Mouse (Mus musculus): ENCODE data around the gene Tmem273. TPM values are rescaled to one million over a fixed set of nuclear protein-coding genes. Genes with fewer than 3 reads are reported as not detected.

Tmem273 gene
- polyA plus RNA-seq (2016; fragmentation: Nextera tagmentation; extraction: Ambion mirVana) = 0.30 and 0.47 TPM in 2 replicates

DNA sequence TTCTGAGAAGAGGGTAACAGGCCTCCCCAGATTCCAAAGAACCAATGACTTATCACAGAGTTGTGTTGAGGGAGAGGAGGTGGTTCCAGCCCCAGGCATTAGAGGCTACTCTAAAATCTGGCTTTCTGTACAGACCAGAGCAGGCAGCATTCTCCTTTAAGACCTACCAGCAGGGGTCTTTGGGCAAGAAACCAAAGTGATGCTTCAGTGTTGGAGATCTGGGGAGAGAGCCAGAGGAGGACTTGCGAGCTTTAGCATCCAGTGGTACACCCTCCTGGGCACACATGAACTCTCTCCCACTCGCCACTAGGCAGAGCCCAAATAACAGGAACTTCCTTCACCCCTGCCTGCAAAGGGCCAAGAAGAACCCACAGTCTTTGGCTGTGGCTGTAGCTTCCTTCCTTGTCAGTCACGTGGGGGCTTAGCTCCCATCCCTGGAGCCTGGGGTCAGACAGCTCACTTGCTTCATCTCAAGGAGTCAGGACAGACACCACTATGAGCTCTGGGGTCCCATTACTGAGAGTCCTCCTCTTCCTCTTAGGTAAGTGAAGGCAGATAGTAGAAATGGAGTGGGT is at the start of gene Tmem273:
Gene Tmem273, plus strand, starts transcription at position 408 of the 575 bp plus-strand sequence.
- Histone ChIP-seq H3K27ac (no peak within 1 kb of the TSS), H3K9ac (no peak within 1 kb of the TSS), H3K4me3 (no peak within 1 kb of the TSS), H3K27me3 (no peaks in the 10 kb centered on the region), H3K4me2 (replicated peaks) (no peak within 1 kb of the TSS), H3K4me1 (no peaks in the 10 kb centered on the region), H3K9me3 (replicated peaks) (no peaks in the 10 kb centered on the region), H3K36me3 (no peaks in the 10 kb centered on the region)
- no peak for ATAC-seq (ENCODE audit: low FRiP score)
- WGBS = 71% methylated on average over 3 of the region's 3 CpGs

DNA sequence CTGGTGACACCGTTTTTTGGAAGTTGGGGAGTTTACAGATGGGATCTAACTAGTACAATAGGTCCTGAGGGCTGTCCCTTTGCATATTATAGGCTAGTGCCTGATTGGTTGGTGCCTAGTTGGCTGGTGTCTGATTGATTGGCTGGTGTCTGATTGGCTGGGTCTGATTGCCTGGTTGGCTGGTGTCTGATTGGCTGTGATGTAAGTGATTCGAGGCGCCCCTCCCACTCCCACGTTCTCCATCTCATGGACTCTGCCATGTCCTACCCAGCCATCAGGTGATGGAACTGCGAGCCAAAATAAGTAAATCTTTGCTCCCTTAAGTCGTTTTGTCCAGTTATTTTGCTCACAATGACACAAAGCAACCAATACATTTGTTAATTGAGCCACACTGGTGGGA is 49.2 kb upstream of the Tmem273 start:
- no peak for ATAC-seq (ENCODE audit: low FRiP score)
- Histone ChIP-seq H3K27me3 (no peaks in the 10 kb centered on the region), H3K4me1 (no peaks in the 10 kb centered on the region), H3K27ac (no peak overlapping the region), H3K36me3 (no peaks in the 10 kb centered on the region), H3K9ac (no peak overlapping the region), H3K4me2 (replicated peaks) (no peak overlapping the region), H3K4me3 (no peak overlapping the region), H3K9me3 (replicated peaks) (peaks cover 10% of the 10 kb centered on the region; the same call in 1 of the 2 replicates)
- WGBS = 89% methylated on average over 6 of the region's 6 CpGs

GRCm38 (mm10) chr14:32738586-32738985 is 47.2 kb upstream of the Tmem273 start:
- no peak overlapping the region for H3K27ac ChIP-seq
- no peaks in the 10 kb centered on the region for H3K4me1 ChIP-seq
- no peaks in the 10 kb centered on the region for H3K36me3 ChIP-seq
- 85% methylated on average over 5 of the region's 5 CpGs for WGBS
- peaks cover 10% of the 10 kb centered on the region; the same call in 1 of the 2 replicates for H3K9me3 ChIP-seq (replicated peaks)
- ATAC-seq (ENCODE audit: low FRiP score) = no peak
- no peak overlapping the region for H3K4me3 ChIP-seq
- no peaks in the 10 kb centered on the region for H3K27me3 ChIP-seq
- H3K4me2 ChIP-seq (replicated peaks) = no peak overlapping the region
- H3K9ac ChIP-seq = no peak overlapping the region

DNA sequence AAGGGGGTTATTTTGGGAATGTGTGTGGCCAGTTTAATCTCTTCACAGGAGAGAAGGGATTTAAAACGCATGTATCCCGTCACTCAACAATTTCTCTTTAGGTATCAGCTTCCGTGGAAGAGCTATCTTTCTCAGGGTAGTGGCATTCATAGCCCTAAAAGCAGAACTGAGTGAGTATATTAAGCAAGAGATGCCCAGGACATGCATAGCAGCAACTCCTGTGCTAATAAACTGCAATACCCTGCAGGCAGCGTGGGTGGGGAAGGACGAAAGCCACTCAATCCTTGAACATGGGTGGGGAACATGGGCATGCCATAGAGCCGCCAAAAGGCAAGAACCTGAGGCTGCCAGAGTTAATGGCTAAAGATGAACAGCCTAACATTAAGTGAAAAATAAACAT is 37.2 kb upstream of the Tmem273 start:
- no peak for ATAC-seq (ENCODE audit: low FRiP score)

GRCm38 (mm10) chr14:32750727-32751126 is 35.0 kb upstream of the Tmem273 start:
- H3K4me2 ChIP-seq (replicated peaks) = no peak overlapping the region
- no peaks in the 10 kb centered on the region for H3K4me1 ChIP-seq
- H3K9me3 ChIP-seq (replicated peaks) = no peaks in the 10 kb centered on the region
- H3K27ac ChIP-seq = no peak overlapping the region
- H3K4me3 ChIP-seq = no peak overlapping the region
- 89% methylated on average over 6 of the region's 6 CpGs for WGBS
- no peaks in the 10 kb centered on the region for H3K36me3 ChIP-seq
- no peak overlapping the region for H3K9ac ChIP-seq
- no peaks in the 10 kb centered on the region for H3K27me3 ChIP-seq
- no peak for ATAC-seq (ENCODE audit: low FRiP score)

More for the DNA sequence above, 37.2 kb upstream of the Tmem273 start:
- no peak overlapping the region for H3K4me3 ChIP-seq
- no peaks in the 10 kb centered on the region for H3K36me3 ChIP-seq
- no peak overlapping the region for H3K27ac ChIP-seq
- H3K9me3 ChIP-seq (replicated peaks) = no peaks in the 10 kb centered on the region
- WGBS = 84% methylated on average over 6 of the region's 6 CpGs
- H3K4me2 ChIP-seq (replicated peaks) = no peak overlapping the region
- no peaks in the 10 kb centered on the region for H3K4me1 ChIP-seq
- H3K9ac ChIP-seq = no peak overlapping the region
- no peaks in the 10 kb centered on the region for H3K27me3 ChIP-seq

- Histone ChIP-seq H3K4me1 (no peaks in the 10 kb centered on the region), H3K4me2 (replicated peaks) (no peak overlapping the region), H3K4me3 (no peak overlapping the region), H3K27ac (no peak overlapping the region), H3K9ac (no peak overlapping the region), H3K27me3 (no peaks in the 10 kb centered on the region), H3K36me3 (no peaks in the 10 kb centered on the region), H3K9me3 (replicated peaks) (no peaks in the 10 kb centered on the region)
- ATAC-seq (ENCODE audit: low FRiP score) = no peak
- WGBS = 71% methylated on average over 1 of the region's 1 CpGs
Measured at GRCm38 (mm10) chr14:32754286-32754685, 31.5 kb upstream of the Tmem273 start.

GRCm38 (mm10) chr14:32762177-32762576 is 23.6 kb upstream of the Tmem273 start:
- Histone ChIP-seq H3K9me3 (replicated peaks) (no peaks in the 10 kb centered on the region), H3K36me3 (no peaks in the 10 kb centered on the region), H3K4me2 (replicated peaks) (no peak overlapping the region), H3K4me1 (no peaks in the 10 kb centered on the region), H3K9ac (no peak overlapping the region), H3K4me3 (no peak overlapping the region), H3K27me3 (no peaks in the 10 kb centered on the region), H3K27ac (no peak overlapping the region)
- WGBS = 82% methylated on average over 1 of the region's 1 CpGs
- no peak for ATAC-seq (ENCODE audit: low FRiP score)

DNA sequence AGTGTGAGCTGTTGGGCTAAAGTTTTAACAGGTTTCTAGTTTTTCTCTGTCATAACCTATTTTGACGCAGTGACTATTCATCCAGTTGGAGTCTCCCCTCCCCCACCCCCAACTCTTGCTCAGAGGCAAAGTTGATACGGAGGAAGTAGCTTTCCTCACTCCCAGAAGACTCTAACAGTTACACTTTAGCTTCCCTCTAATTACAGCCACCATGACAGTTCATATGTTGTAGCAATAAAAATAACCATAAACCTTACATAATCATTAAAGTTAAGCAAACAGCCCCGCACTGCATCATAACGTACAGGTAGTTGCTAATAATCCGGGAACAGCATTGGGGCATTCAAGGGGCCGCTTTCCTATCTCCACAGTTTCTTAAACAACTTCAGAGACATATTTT is 15.2 kb upstream of the Tmem273 start:
- Histone ChIP-seq H3K27ac (no peak overlapping the region), H3K36me3 (no peaks in the 10 kb centered on the region), H3K4me1 (no peaks in the 10 kb centered on the region), H3K27me3 (0 out of 2 replicates have a peak, but pooled peaks cover 3% of the 10 kb centered on the region), H3K4me3 (no peak overlapping the region), H3K9me3 (replicated peaks) (no peaks in the 10 kb centered on the region), H3K4me2 (replicated peaks) (no peak overlapping the region), H3K9ac (no peak overlapping the region)
- 84% methylated on average over 6 of the region's 6 CpGs for WGBS
- no peak for ATAC-seq (ENCODE audit: low FRiP score)

- 0 out of 2 replicates have a peak, but pooled peaks cover 3% of the 10 kb centered on the region for H3K27me3 ChIP-seq
- no peaks in the 10 kb centered on the region for H3K4me1 ChIP-seq
- no peak for ATAC-seq (ENCODE audit: low FRiP score)
- no peak overlapping the region for H3K4me2 ChIP-seq (replicated peaks)
- H3K36me3 ChIP-seq = no peaks in the 10 kb centered on the region
- whole genome bisulfite sequencing = 94% methylated on average over 4 of the region's 4 CpGs
- no peaks in the 10 kb centered on the region for H3K9me3 ChIP-seq (replicated peaks)
- H3K4me3 ChIP-seq = no peak overlapping the region
- no peak overlapping the region for H3K27ac ChIP-seq
- H3K9ac ChIP-seq = no peak overlapping the region
Measured at GRCm38 (mm10) chr14:32772085-32772484, 13.7 kb upstream of the Tmem273 start.

DNA sequence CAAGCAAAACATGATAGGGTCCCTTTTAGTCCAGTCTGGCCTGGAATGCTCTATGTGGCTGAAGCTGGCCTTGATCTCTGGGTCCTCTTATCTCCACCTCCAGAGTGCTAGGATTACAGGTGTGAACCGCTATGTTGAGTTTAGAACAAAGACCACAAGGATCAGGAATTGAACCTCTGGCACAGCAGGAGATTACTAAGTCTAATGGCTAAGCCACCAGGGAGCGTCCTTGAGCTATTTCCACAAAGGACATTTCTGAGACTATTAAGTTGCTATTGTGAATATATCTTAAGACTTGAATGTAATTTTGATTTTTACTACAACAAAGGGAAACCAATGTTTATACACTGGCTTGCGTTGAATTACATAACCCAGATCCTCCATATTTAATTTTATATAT is 13.0 kb upstream of the Tmem273 start:
- Histone ChIP-seq H3K4me1 (no peaks in the 10 kb centered on the region), H3K9me3 (replicated peaks) (no peaks in the 10 kb centered on the region), H3K4me2 (replicated peaks) (no peak overlapping the region), H3K9ac (no peak overlapping the region), H3K27me3 (0 out of 2 replicates have a peak, but pooled peaks cover 3% of the 10 kb centered on the region), H3K4me3 (no peak overlapping the region), H3K27ac (no peak overlapping the region), H3K36me3 (no peaks in the 10 kb centered on the region)
- 66% methylated on average over 3 of the region's 3 CpGs for WGBS
- no peak for ATAC-seq (ENCODE audit: low FRiP score)

- 80% methylated on average over 3 of the region's 3 CpGs for WGBS
- no peak overlapping the region for H3K9ac ChIP-seq
- no peak overlapping the region for H3K4me3 ChIP-seq
- 0 out of 2 replicates have a peak, but pooled peaks cover 3% of the 10 kb centered on the region for H3K27me3 ChIP-seq
- no peak overlapping the region for H3K27ac ChIP-seq
- H3K4me2 ChIP-seq (replicated peaks) = no peak overlapping the region
- no peak for ATAC-seq (ENCODE audit: low FRiP score)
- no peaks in the 10 kb centered on the region for H3K36me3 ChIP-seq
- H3K9me3 ChIP-seq (replicated peaks) = no peaks in the 10 kb centered on the region
- H3K4me1 ChIP-seq = no peaks in the 10 kb centered on the region
Measured at GRCm38 (mm10) chr14:32773456-32773855, 12.3 kb upstream of the Tmem273 start.

DNA sequence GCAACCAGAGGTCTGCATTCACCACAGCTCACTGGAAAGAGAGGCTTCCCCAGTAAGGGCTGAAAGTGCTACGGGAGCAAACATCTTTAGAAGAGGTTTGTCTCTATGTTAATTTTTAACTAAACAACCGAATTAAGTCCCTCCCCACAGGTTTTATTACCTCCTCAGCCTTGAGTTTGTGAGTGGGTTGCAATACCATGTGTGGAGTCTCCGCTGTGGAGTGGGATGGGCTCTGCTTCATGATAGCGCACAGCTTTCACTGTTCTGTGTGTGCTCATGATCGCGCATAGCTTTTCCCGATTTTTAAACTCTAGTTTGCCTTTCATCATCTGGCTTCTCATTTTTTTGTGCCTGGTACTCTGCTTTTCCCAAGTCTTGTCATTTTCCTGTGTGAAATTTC is 9.7 kb upstream of the Tmem273 start:
- H3K9me3 ChIP-seq (replicated peaks) = no peaks in the 10 kb centered on the region
- ATAC-seq (ENCODE audit: low FRiP score) = no peak
- 0 out of 2 replicates have a peak, but pooled peaks cover 3% of the 10 kb centered on the region for H3K27me3 ChIP-seq
- WGBS = 80% methylated on average over 7 of the region's 7 CpGs
- H3K4me3 ChIP-seq = no peak overlapping the region
- H3K9ac ChIP-seq = no peak overlapping the region
- H3K4me1 ChIP-seq = no peaks in the 10 kb centered on the region
- no peak overlapping the region for H3K27ac ChIP-seq
- H3K4me2 ChIP-seq (replicated peaks) = no peak overlapping the region
- H3K36me3 ChIP-seq = no peaks in the 10 kb centered on the region

GRCm38 (mm10) chr14:32778362-32778761 is 7.4 kb upstream of the Tmem273 start:
- no peak for ATAC-seq (ENCODE audit: low FRiP score)

More at GRCm38 (mm10) chr14:32778362-32778761, 7.4 kb upstream of the Tmem273 start:
- H3K4me2 ChIP-seq (replicated peaks) = no peak overlapping the region
- H3K4me1 ChIP-seq = no peaks in the 10 kb centered on the region
- H3K9me3 ChIP-seq (replicated peaks) = no peaks in the 10 kb centered on the region
- WGBS = 79% methylated on average over 3 of the region's 3 CpGs
- 0 out of 2 replicates have a peak, but pooled peaks cover 2% of the 10 kb centered on the region for H3K27me3 ChIP-seq
- H3K4me3 ChIP-seq = no peak overlapping the region
- no peak overlapping the region for H3K27ac ChIP-seq
- no peaks in the 10 kb centered on the region for H3K36me3 ChIP-seq
- H3K9ac ChIP-seq = no peak overlapping the region

Measured in hindbrain, embryonic 12.5 days (tissue).